Mouse (Mus musculus) small intestine, adult 2 months (tissue): ENCODE data around the gene Jam3. TPM values are rescaled to one million over a fixed set of nuclear protein-coding genes. Genes with fewer than 3 reads are reported as not detected.

Experiments used
- H3K27ac ChIP-seq: fragments of 200-500 bp; 2 replicates; pipeline ENCODE4 v1.5.1; 2012; ENCODE audit warnings: low read depth, low read length, control low read depth, inconsistent platforms; ENCODE audit not compliant: insufficient read depth
- H3K27me3 ChIP-seq: fragments of 200-500 bp; 2 replicates; pipeline ENCODE4 v1.6.1; 2012; ENCODE audit warnings: mild to moderate bottlenecking, moderate library complexity, low read length, inconsistent platforms; ENCODE audit not compliant: control insufficient read depth, insufficient read depth
- H3K36me3 ChIP-seq: fragments of 200-500 bp; 2 replicates; pipeline ENCODE4 v1.6.1; 2012; ENCODE audit warnings: mild to moderate bottlenecking, low read length, control low read depth, inconsistent platforms; ENCODE audit not compliant: control insufficient read depth, insufficient read depth
- H3K4me1 ChIP-seq: fragments of 200-500 bp; 2 replicates; pipeline ENCODE4 v1.6.1; 2012; ENCODE audit warnings: low read length, inconsistent platforms, mixed read lengths; ENCODE audit not compliant: control insufficient read depth, insufficient read depth, insufficient read length
- H3K4me3 ChIP-seq: fragments of 200-500 bp; 2 replicates; pipeline ENCODE4 v1.5.1; 2012; ENCODE audit warnings: low read depth, mild to moderate bottlenecking, control low read depth, inconsistent platforms, low read length, moderate library complexity
- CTCF ChIP-seq: fragments of 200-500 bp; IDR thresholded peaks from 2 replicates; pipeline ENCODE4 v1.5.1; 2012; ENCODE audit warnings: low read depth, mild to moderate bottlenecking, control low read depth, inconsistent platforms, low read length, moderate library complexity, mixed read lengths; ENCODE audit not compliant: insufficient replicate concordance, insufficient read length; ENCODE audit errors: extremely low read depth
- POLR2A ChIP-seq: fragments of 200-500 bp; IDR thresholded peaks from 2 replicates; pipeline ENCODE4 v1.6.1; 2012; ENCODE audit warnings: low read depth, mild to moderate bottlenecking, control low read depth, inconsistent platforms, low read length, moderate library complexity
- WGBS: fragments of 180-500 bp; shearing (Covaris S2); methylation state at CpG from one replicate; pipeline ENCODE4 v1.1.7; 2018; 5-methylcytosine and 5-hydroxymethylcytosine counted together
- polyA plus RNA-seq: library from polyadenylated mRNA; depleted of rRNA; stranded (reverse); fragments of >200 nt; gene quantifications from 2 replicates; pipeline ENCODE4 v1.2.3, GENCODE M21; 2012

Jam3 gene
- polyA plus RNA-seq, 1 experiment = 3.5 TPM

DNA sequence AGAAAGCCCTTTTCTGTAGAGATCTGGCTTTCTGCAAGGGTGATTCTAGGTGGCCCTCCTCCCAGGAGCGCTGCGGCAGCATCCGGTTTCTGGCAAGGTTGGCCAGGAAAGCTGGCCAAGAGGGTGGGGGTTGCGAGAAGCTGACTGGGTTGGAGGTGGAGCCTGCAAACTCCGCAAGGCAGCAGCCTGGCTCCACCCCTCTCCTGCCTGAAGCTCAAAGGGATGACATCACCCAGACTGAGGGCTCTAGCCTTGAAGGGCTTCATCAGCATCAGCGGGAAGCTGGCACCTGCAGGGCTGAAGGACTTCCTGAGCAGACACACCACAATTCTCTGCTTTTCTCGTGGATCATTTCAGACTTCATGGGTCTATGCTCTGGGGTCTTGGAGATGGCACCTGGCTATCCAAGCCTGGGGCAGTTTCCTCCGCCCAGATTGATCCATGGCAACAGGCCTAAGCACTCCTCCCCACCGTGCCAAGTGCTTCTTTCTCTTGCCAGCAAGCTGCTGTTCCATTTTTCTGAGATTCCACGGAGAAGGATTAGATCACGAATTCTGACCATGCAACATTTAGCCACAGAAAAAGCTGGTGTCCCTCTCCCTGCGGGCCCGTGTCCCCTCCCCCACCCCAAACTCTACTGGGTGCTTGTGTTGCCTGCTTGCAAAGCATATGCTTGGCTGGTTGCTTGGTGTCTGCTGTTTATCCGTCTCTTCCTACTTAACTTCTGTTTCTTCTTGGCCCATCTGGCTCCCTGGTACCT lies 37.0 kb upstream of the Jam3 start:
- Histone ChIP-seq H3K36me3 (no peaks in the 10 kb centered on the region), H3K27me3 (no peaks in the 10 kb centered on the region), H3K27ac (peak overlapping the region; percentile 64), H3K4me1 (no peaks in the 10 kb centered on the region), H3K4me3 (peak overlapping the region; percentile 27)
- no peak for TF ChIP-seq CTCF
- no peak for TF ChIP-seq POLR2A
- WGBS = 9% methylated on average over 14 of the region's 14 CpGs

DNA sequence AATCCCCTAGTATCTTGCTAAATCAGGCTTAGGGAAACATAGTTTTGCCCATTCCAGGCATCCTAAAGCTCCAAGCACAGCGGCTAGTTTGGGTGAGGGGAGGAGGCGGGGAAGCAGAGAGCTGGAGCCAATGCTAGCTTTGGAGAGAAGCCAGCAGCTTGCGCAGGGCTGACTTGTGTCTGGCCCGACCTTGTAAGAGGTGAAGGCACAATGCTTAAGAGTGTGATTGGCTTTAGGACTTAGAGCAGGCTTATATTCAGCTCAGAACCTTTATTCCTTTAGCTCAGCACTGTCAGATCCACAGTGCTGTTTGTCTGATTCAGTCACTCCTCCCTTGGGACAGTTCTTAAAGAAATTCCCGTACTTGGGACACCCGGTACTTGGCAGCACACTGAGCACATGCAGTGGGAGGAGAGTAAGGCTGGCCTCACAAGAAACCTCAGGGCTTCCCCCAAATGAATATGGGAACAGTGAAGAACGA lies 36.3 kb upstream of the Jam3 start:
- H3K4me1 ChIP-seq = no peaks in the 10 kb centered on the region
- H3K36me3 ChIP-seq = no peaks in the 10 kb centered on the region
- H3K27ac ChIP-seq = peak overlapping the region; percentile 62
- WGBS = 4% methylated on average over 7 of the region's 7 CpGs
- peak overlapping the region; percentile 27 for H3K4me3 ChIP-seq
- TF ChIP-seq CTCF = no peak
- no peak for TF ChIP-seq POLR2A
- H3K27me3 ChIP-seq = no peaks in the 10 kb centered on the region

DNA sequence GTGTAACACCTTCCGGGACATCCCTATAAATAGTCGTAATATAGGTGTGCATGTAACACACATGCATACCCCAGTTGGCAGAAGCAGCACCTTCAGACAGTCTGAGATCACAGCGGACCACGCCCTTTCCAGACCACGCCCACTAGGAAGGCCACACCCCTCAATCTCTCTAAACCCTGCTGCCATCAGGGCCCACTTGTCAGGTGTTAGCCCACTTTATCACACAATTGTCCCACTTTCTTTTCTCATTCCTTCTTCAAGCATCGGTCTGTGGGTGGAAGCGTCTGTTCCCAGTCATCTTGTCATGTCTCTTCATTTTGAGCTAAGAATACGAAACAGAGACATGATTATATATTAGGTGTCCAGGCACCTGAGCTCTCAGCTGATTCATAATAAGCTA lies 35.2 kb upstream of the Jam3 start:
- no peak overlapping the region for H3K27ac ChIP-seq
- no peaks in the 10 kb centered on the region for H3K27me3 ChIP-seq
- H3K4me3 ChIP-seq = no peak overlapping the region
- no peaks in the 10 kb centered on the region for H3K36me3 ChIP-seq
- 77% methylated on average over 8 of the region's 8 CpGs for WGBS
- TF ChIP-seq POLR2A (no peak), CTCF (no peak)
- H3K4me1 ChIP-seq = no peaks in the 10 kb centered on the region

DNA sequence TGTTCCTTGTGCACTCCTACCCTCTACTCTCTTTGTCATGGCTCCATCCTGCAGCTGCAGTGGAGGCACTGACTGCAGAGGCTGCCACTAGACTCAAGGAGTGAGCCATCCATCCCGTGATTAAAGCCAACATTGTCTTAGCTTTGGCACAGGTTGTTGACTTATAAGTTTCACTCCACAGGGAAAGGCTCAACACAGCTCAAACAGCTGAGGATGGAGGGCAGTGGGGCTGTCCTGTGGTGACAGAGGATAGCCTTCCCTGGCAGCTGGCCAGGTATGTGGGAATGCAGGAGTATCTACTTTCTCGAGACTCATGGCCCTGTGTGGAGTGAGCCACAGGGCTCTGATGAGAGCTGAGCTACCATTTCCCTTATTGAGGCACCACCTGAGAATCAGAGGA lies 34.1 kb upstream of the Jam3 start:
- Histone ChIP-seq H3K27ac (no peak overlapping the region), H3K4me1 (no peaks in the 10 kb centered on the region), H3K27me3 (no peaks in the 10 kb centered on the region), H3K36me3 (no peaks in the 10 kb centered on the region), H3K4me3 (no peak overlapping the region)
- WGBS = 52% methylated on average over 2 of the region's 2 CpGs
- TF ChIP-seq CTCF (no peak), POLR2A (no peak)

DNA sequence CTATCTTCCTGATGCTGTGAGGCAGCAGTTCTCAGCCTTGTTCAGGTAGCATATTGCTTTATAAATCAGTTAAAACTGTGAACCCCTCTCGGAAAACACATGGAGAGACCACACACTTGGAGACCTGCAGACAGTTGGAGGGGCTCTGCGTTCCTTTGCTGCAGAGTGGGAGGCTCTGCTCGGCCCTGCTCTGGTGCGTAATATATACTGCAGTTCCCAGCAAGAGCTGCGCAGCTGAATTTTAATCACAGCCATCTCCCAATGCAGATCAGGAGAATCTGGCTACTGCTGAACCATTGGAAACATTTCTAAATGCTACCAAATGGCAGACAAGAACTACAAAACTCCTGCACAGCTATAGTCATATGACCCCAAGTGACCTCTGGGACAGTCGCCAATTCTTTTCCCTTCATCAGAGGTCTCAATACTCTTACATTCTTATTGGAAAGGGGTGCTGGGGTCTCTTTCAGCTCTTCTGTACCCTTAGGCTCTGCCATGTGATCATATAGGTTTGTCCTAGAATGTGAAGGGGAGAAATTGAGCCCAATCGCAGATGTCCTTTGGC lies 33.5 kb upstream of the Jam3 start:
- WGBS = 86% methylated on average over 7 of the region's 7 CpGs
- TF ChIP-seq CTCF (no peak), POLR2A (no peak)
- Histone ChIP-seq H3K27me3 (no peaks in the 10 kb centered on the region), H3K36me3 (no peaks in the 10 kb centered on the region), H3K4me1 (no peaks in the 10 kb centered on the region), H3K27ac (no peak overlapping the region), H3K4me3 (no peak overlapping the region)

DNA sequence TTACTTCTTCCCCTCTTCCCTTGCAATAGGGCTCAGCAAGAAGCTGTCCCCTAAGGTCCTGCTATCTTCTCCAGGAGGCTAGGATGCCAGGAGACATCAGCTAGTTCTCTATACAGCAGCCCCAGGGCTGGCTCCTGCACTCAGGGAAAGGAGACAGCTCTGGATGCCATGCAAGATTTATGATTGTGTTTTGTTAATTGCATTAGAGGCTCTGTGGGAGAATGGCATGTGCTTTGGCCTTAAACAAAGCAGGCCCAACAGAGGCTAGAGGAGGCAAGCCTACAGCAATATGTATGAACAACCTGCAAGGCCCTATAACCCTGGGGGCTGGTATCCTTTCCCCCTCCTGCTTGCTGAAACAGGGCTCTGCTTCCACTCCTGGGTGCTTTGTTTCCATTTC lies 30.6 kb upstream of the Jam3 start:
- H3K27ac ChIP-seq = no peak overlapping the region
- H3K4me1 ChIP-seq = no peaks in the 10 kb centered on the region
- TF ChIP-seq POLR2A (no peak), CTCF (no peak)
- no peak overlapping the region for H3K4me3 ChIP-seq
- H3K36me3 ChIP-seq = no peaks in the 10 kb centered on the region
- no peaks in the 10 kb centered on the region for H3K27me3 ChIP-seq

DNA sequence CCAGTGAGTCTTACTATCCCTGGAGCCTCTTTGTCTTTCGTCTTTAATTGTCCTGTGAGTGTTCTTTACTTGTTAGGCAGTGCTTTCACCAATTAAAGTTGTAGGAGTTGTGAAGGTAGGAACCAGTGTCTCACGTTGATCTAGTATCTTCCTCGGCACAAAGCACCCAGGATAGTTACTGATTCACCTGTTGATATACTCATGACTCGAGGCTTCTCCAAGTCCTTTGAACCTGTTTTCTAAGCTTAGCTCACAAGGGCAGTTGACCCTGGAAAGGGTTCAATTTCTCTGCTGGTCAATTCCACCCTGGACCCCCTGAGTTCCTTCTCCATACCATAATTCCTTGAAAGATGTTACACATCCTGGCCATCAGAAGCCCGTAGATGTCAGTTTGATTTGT lies 26.9 kb upstream of the Jam3 start:
- H3K27ac ChIP-seq = no peak overlapping the region
- no peak for TF ChIP-seq CTCF
- TF ChIP-seq POLR2A = no peak
- 60% methylated on average over 5 of the region's 5 CpGs for WGBS
- H3K36me3 ChIP-seq = no peaks in the 10 kb centered on the region
- no peaks in the 10 kb centered on the region for H3K4me1 ChIP-seq
- H3K4me3 ChIP-seq = no peak overlapping the region
- H3K27me3 ChIP-seq = no peaks in the 10 kb centered on the region

DNA sequence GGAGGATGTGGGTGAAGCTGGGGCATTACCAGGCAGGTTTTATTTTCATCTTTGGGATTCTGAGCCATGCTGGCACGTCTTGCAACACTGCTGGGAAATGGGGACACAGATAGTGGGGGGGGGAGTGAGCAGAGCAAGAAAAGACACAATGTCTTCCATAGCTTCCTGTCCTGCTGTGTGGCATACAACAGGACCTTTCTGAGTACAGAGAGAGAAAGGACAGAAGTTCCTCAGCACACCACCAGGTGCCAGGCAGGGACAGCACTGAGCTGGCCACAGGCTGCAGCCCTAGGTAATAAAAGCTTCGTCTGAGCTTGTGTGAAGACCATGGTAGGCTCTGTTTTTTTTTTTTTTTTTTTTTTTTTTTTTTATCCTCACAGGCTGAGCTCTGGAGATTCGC lies 25.3 kb upstream of the Jam3 start:
- Histone ChIP-seq H3K36me3 (no peaks in the 10 kb centered on the region), H3K4me3 (no peak overlapping the region), H3K27me3 (no peaks in the 10 kb centered on the region), H3K27ac (no peak overlapping the region), H3K4me1 (no peaks in the 10 kb centered on the region)
- 50% methylated on average over 3 of the region's 3 CpGs for WGBS
- TF ChIP-seq POLR2A = no peak
- no peak for TF ChIP-seq CTCF
